Mouse (Mus musculus) neural tube, embryonic 14.5 days (tissue): ENCODE results near the gene Gm10309. TPM values are rescaled to one million over a fixed set of nuclear protein-coding genes. Genes with fewer than 3 reads are reported as not detected.

ENCODE experiments used
- ATAC-seq: fragments of 200-750 bp; cut with Nextera tagmentation; 2 replicates; pipeline ENCODE4 v1.8.0; 2017; ENCODE audit warnings: low read depth, mild to moderate bottlenecking, moderate TSS enrichment, moderate library complexity
- H3K27ac ChIP-seq: fragments of 300-500 bp; sonication (generic); 2 replicates; pipeline ENCODE4 v1.5.1; 2014; ENCODE audit warnings: low read depth, mild to moderate bottlenecking, control low read depth, low read length, moderate library complexity, mixed read lengths
- H3K27me3 ChIP-seq: fragments of 300-500 bp; sonication (generic); 2 replicates; pipeline ENCODE4 v1.6.1; 2014; ENCODE audit warnings: low read length; ENCODE audit not compliant: control insufficient read depth, insufficient read depth
- H3K36me3 ChIP-seq: fragments of 300-500 bp; sonication (generic); 2 replicates; pipeline ENCODE4 v1.6.1; 2014; ENCODE audit warnings: low read length, mixed read lengths; ENCODE audit not compliant: control insufficient read depth, insufficient read depth
- H3K4me1 ChIP-seq: fragments of 300-500 bp; sonication (generic); 2 replicates; pipeline ENCODE4 v1.6.1; 2014; ENCODE audit warnings: low read length; ENCODE audit not compliant: control insufficient read depth, insufficient read depth
- H3K4me2 ChIP-seq: fragments of 300-500 bp; sonication (generic); 2 replicates; pipeline ENCODE4 v1.6.1; 2014; ENCODE audit warnings: mild to moderate bottlenecking, low read depth, low read length, control low read depth
- H3K4me3 ChIP-seq: fragments of 300-500 bp; sonication (generic); 2 replicates; pipeline ENCODE4 v1.5.1; 2014; ENCODE audit warnings: low read depth, low read length, control low read depth, mixed read lengths
- H3K9ac ChIP-seq: fragments of 300-500 bp; sonication (generic); replicated peaks from 2 replicates; pipeline ENCODE4 v1.6.1; 2014; ENCODE audit warnings: low read depth, mild to moderate bottlenecking, control low read depth, low read length, mixed read lengths
- H3K9me3 ChIP-seq: fragments of 300-500 bp; sonication (generic); 2 replicates; pipeline ENCODE4 v1.6.1; 2016; ENCODE audit warnings: low read length; ENCODE audit not compliant: control insufficient read depth
- WGBS: fragments of 180-500 bp; shearing (Covaris S2); extraction: QIAGEN DNeasy Blood & Tissue Kit; methylation state at CpG from one replicate; pipeline ENCODE4 v1.1.7; 2014; 5-methylcytosine and 5-hydroxymethylcytosine counted together
- polyA plus RNA-seq: library from polyadenylated mRNA; unstranded; fragments of >200 nt; fragmentation: Nextera tagmentation; extraction: Ambion mirVana; gene quantifications from 2 replicates; pipeline ENCODE4 v1.2.1, GENCODE M21; 2014

Gene Gm10309
- polyA plus RNA-seq, 1 experiment from 2014 or later = 0.27 TPM

- WGBS = 95% methylated on average over 9 of the region's 9 CpGs
- Histone ChIP-seq H3K27me3 (no peaks in the 10 kb centered on the region), H3K4me1 (no peaks in the 10 kb centered on the region), H3K27ac (no peak overlapping the region), H3K9ac (no peak overlapping the region), H3K4me3 (no peak overlapping the region), H3K36me3 (no peaks in the 10 kb centered on the region), H3K4me2 (no peak overlapping the region), H3K9me3 (no peaks in the 10 kb centered on the region)
- no peak for ATAC-seq
Measured at GRCm38 (mm10) chr17:86503208-86503897, 1.7 kb downstream of the Gm10309 start.

GRCm38 (mm10) chr17:86501393-86501792 lies 3.6 kb downstream of the Gm10309 start:
- Histone ChIP-seq H3K27ac (no peak overlapping the region), H3K4me2 (no peak overlapping the region), H3K4me3 (no peak overlapping the region), H3K4me1 (no peaks in the 10 kb centered on the region), H3K9me3 (no peaks in the 10 kb centered on the region), H3K36me3 (no peaks in the 10 kb centered on the region), H3K9ac (no peak overlapping the region), H3K27me3 (no peaks in the 10 kb centered on the region)
- no peak for ATAC-seq
- WGBS = 89% methylated on average over 4 of the region's 4 CpGs

- H3K36me3 ChIP-seq = no peaks in the 10 kb centered on the region
- no peak overlapping the region for H3K4me2 ChIP-seq
- H3K27ac ChIP-seq = no peak overlapping the region
- H3K9ac ChIP-seq = no peak overlapping the region
- no peaks in the 10 kb centered on the region for H3K9me3 ChIP-seq
- no peaks in the 10 kb centered on the region for H3K27me3 ChIP-seq
- H3K4me3 ChIP-seq = no peak overlapping the region
- no peaks in the 10 kb centered on the region for H3K4me1 ChIP-seq
- no peak for ATAC-seq
- WGBS = 63% methylated on average over 15 of the region's 15 CpGs
Measured at GRCm38 (mm10) chr17:86499359-86500045, 5.5 kb downstream of the Gm10309 start.

- Histone ChIP-seq H3K36me3 (no peaks in the 10 kb centered on the region), H3K9me3 (no peaks in the 10 kb centered on the region), H3K4me2 (no peak overlapping the region), H3K27ac (no peak overlapping the region), H3K9ac (no peak overlapping the region), H3K4me3 (no peak overlapping the region), H3K27me3 (no peaks in the 10 kb centered on the region), H3K4me1 (no peaks in the 10 kb centered on the region)
- no peak for ATAC-seq
- WGBS = 95% methylated on average over 4 of the region's 4 CpGs
Measured at GRCm38 (mm10) chr17:86497302-86497701, 7.7 kb downstream of the Gm10309 start.

GRCm38 (mm10) chr17:86496123-86496771 lies 8.8 kb downstream of the Gm10309 start:
- no peak for ATAC-seq
- no peaks in the 10 kb centered on the region for H3K9me3 ChIP-seq
- no peak overlapping the region for H3K4me3 ChIP-seq
- no peaks in the 10 kb centered on the region for H3K4me1 ChIP-seq
- no peak overlapping the region for H3K4me2 ChIP-seq
- H3K9ac ChIP-seq = no peak overlapping the region
- no peak overlapping the region for H3K27ac ChIP-seq
- no peaks in the 10 kb centered on the region for H3K36me3 ChIP-seq
- 94% methylated on average over 9 of the region's 9 CpGs for WGBS
- no peaks in the 10 kb centered on the region for H3K27me3 ChIP-seq

GRCm38 (mm10) chr17:86494895-86495294 lies 10.1 kb downstream of the Gm10309 start:
- no peak overlapping the region for H3K4me3 ChIP-seq
- no peak overlapping the region for H3K4me2 ChIP-seq
- no peaks in the 10 kb centered on the region for H3K27me3 ChIP-seq
- no peak overlapping the region for H3K27ac ChIP-seq
- no peaks in the 10 kb centered on the region for H3K36me3 ChIP-seq
- H3K9ac ChIP-seq = no peak overlapping the region
- no peaks in the 10 kb centered on the region for H3K9me3 ChIP-seq
- no peak for ATAC-seq
- no peaks in the 10 kb centered on the region for H3K4me1 ChIP-seq
- 74% methylated on average over 6 of the region's 6 CpGs for WGBS

GRCm38 (mm10) chr17:86494494-86494893 lies 10.5 kb downstream of the Gm10309 start:
- no peaks in the 10 kb centered on the region for H3K4me1 ChIP-seq
- ATAC-seq = no peak
- no peak overlapping the region for H3K27ac ChIP-seq
- no peaks in the 10 kb centered on the region for H3K9me3 ChIP-seq
- H3K4me2 ChIP-seq = no peak overlapping the region
- no peaks in the 10 kb centered on the region for H3K36me3 ChIP-seq
- H3K4me3 ChIP-seq = no peak overlapping the region
- no peak overlapping the region for H3K9ac ChIP-seq
- no peaks in the 10 kb centered on the region for H3K27me3 ChIP-seq
- WGBS = 89% methylated on average over 6 of the region's 6 CpGs

GRCm38 (mm10) chr17:86493891-86494420 lies 11.1 kb downstream of the Gm10309 start:
- Histone ChIP-seq H3K27ac (no peak overlapping the region), H3K9me3 (no peaks in the 10 kb centered on the region), H3K4me3 (no peak overlapping the region), H3K27me3 (no peaks in the 10 kb centered on the region), H3K4me1 (no peaks in the 10 kb centered on the region), H3K9ac (no peak overlapping the region), H3K4me2 (no peak overlapping the region), H3K36me3 (no peaks in the 10 kb centered on the region)
- WGBS = 90% methylated on average over 8 of the region's 8 CpGs
- no peak for ATAC-seq

- no peaks in the 10 kb centered on the region for H3K27me3 ChIP-seq
- H3K4me3 ChIP-seq = no peak overlapping the region
- 91% methylated on average over 7 of the region's 7 CpGs for WGBS
- H3K4me1 ChIP-seq = no peaks in the 10 kb centered on the region
- H3K27ac ChIP-seq = no peak overlapping the region
- no peak for ATAC-seq
- H3K36me3 ChIP-seq = no peaks in the 10 kb centered on the region
- no peaks in the 10 kb centered on the region for H3K9me3 ChIP-seq
- no peak overlapping the region for H3K9ac ChIP-seq
- H3K4me2 ChIP-seq = no peak overlapping the region
Measured at GRCm38 (mm10) chr17:86492376-86492775, 12.7 kb downstream of the Gm10309 start.
